Mouse (Mus musculus) ovary, postnatal 14 days (tissue): ENCODE results near the gene Abcb9.
"Not testable (repeated sequence)": the region's sequence is repeated elsewhere in the genome, so short reads cannot be mapped to it uniquely, and the experiment has no call there.

ENCODE experiments used
- DNase-seq: peaks from one replicate; pipeline ENCODE4 v3.0.0; 2022; ENCODE audit warnings: low spot score

The Abcb9 gene

DNA sequence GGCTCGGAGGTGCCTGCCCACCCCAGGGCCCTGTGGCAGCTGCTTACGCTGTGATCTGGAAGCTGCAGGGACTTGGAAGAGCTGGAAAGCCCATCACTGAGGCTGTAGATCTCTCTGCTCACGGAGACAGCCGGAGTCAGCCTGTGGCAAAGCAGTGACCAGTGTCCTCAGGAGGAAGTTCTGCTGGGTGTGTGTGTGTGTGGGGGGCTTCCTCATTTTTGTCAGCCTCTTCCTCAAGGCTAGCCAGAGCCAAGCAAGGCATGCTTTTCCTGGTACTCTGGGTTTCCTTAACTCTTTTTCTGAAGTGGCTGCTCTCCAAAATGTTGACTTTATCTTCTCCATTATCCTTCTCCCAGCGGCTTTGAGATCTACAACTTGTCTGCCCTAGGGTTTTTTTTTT lies 35.9 kb downstream of the Abcb9 start:
- DNase-seq = no peak

DNA sequence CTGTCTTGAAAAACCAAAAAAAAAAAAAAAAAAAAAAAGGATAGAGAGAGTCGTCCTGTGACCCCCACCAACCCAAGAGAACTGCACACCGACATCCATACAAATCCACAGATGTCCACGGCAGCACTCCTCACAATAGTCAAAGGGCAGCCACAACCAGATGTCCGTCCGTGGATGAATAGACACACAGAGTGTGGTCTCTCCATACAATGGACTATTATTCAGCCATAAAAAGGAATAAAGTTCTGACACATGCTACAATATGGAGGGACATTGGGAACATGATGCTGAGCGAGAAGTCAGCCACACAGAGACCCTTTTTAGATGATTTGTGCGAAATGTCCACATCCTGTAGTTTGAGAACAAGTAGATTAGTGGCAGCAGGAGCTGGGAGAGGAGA lies 36.8 kb downstream of the Abcb9 start:
- no peak for DNase-seq

DNA sequence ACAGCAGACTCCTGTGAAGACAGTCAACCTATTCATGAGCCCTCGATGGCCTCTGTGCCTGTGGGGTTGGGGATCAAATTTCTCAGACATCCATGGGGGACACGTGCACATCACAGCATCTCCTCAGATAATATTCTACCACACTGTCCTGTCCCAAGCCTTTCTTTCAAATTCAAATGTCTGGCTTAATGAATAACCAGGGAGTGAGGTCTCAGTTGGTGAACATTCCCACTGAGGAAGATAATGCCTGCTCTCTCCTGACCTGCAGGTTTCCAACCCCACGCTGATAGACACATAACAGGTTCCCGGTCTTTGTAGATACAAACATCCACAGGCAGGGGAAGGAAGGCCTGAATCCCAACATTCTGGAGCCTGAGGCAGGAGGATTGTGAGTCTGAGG lies 38.6 kb downstream of the Abcb9 start:
- DNase-seq = no peak

GRCm38 (mm10) chr5:124056219-124056618 lies 39.4 kb downstream of the Abcb9 start:
- no peak for DNase-seq

GRCm38 (mm10) chr5:124052641-124053040 lies 43.0 kb downstream of the Abcb9 start:
- DNase-seq = not testable (repeated sequence)

- no peak for DNase-seq
Observed at GRCm38 (mm10) chr5:124051899-124052491, 43.6 kb downstream of the Abcb9 start.

DNA sequence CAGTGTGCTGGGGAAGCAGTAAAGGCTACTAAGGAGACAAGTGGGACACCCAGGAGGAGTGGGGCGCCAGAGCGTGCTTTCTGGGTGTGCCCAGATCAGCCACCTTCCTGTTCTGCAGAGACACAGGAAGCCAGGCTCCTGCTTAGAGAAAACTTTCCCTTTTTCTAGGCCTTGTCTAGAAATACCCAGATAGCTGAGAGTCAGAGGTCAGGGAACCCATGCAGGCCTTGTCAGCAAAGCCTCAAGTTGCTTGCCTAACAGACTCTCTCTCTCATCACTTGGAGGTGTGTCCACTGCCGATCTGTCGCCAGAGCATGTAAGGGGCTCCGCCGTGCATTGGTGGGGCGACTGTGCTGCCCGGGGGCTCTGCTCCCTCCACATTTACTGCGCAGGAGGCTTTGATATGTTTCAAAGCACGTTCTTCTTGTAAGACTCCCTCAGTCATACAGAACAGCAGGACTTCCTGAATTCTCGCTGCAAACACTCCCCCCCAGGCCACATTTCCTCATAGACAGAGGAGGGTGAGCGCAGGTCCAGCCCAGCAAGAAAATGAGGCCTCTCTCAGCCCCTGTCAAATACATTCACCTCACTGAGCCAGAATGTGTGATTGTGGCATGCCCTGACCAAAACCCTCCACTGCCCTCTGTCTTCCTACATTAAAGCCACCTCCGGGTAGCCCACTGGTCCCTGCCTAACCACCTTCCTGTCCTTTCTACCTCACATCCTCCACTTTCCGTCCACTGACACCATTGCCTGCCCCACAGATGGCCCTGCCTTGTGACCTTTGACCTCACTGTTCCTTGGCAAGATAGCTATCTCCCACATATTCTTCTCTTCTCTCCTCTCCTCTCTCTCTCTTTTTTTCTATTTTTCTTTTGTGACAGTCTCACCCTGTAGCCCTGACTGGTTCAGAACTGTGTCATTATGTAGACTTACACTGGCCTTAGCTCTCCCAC lies 45.2 kb downstream of the Abcb9 start:
- no peak for DNase-seq

GRCm38 (mm10) chr5:124049249-124050045 lies 46.2 kb downstream of the Abcb9 start:
- no peak for DNase-seq

DNA sequence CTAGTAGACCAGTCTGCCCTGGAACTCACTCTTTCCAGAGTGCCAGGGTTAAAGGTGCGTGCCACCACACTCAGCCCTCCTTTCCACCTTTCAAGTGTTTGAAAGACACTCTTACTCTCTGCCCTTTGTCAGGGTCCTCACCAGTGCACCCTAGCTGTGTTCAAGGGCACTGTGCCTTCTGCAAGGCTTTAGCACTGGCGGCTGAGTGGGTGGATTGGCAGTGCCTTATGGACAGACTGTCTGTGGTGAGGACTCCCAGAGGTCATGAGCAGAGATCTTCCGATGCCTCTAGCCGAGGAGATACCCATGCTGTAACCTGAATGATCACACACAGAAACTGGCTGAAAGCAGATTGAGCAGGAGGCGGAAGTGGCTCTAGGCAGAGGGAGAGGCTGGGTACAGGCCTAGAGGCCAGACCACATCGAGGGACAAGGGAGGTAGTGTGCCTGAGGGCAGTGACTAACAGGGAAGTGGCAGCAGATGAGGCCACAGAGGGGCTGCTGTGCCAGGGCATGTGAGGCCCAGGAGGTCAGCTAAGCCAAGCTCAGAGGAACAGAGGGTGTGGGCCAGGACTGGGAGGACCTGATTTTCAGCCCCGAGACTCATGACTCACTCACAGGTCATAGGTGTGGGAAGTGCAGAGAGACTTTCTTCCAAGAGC lies 48.7 kb downstream of the Abcb9 start:
- no peak for DNase-seq

DNA sequence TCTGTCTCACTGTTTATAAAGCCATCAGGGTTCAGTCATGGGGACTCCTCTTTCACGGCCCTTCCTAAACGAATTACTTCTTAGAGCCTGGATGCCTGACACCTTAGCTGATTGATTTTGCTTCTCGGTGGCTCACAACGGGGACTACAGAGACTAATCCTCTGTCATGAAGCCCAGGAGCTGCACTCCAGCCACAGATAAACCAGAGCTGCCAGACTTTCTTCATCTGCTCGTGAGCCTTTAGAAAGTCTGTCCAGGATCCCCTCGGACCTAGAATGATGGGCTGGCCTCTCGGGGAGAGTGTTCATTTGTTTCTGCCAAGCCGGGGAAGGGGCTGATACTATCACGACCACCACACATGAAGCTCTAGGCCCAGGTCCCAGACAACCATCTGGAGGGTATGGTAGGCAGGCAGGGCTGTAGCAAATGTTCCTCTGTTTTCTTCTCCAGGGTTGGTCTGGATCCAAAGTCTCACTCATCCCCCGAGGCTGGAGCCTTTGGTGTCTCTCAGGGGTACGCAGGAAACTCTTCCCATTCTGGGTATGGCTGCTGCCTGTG lies 50.1 kb downstream of the Abcb9 start:
- DNase-seq = no peak

DNA sequence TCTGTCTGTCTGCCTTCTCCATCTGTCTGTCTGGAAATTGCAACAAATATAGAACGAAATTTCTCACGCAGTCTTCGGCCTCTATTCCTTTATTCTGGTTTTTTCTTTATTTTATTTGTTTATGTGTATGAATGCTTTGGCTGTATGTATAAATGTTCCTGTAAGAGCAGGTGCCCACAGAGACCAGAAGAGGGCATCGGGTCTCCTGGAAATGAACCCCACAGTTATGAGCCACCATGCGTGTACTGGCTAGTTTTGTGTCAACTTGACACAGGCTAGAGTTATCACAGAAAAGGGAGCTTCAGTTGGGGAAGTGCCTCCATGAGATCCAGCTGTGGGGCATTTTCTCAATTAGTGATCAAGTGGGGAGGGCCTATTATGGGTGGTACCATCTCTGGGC lies 51.6 kb downstream of the Abcb9 start:
- no peak for DNase-seq

- DNase-seq = no peak
Observed at GRCm38 (mm10) chr5:124043212-124043978, 52.2 kb downstream of the Abcb9 start.

GRCm38 (mm10) chr5:124041097-124041496 lies 54.5 kb downstream of the Abcb9 start:
- no peak for DNase-seq

GRCm38 (mm10) chr5:124039602-124040001 lies 56.0 kb downstream of the Abcb9 start:
- no peak for DNase-seq

GRCm38 (mm10) chr5:124036836-124037235 lies 58.8 kb downstream of the Abcb9 start:
- DNase-seq = no peak

DNA sequence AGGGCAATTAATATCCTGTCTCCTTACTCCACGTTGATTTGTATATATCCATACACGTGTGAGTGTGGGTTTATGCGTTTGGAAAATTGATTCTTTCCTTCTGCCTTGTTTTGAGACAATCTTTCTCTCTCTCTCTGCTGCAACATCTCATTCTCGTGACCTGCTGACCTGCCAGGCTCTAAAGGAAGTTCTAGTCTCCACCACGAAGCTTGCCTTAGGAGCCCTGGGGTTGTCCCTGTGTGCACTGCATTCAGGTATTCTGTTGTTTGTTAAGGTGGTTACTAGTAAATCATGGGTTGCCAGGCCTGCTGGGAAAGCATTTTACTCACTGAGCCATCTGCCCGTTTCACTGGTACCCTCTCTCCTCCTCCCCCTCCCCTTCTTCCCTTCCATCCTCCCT lies 59.3 kb downstream of the Abcb9 start:
- no peak for DNase-seq

DNA sequence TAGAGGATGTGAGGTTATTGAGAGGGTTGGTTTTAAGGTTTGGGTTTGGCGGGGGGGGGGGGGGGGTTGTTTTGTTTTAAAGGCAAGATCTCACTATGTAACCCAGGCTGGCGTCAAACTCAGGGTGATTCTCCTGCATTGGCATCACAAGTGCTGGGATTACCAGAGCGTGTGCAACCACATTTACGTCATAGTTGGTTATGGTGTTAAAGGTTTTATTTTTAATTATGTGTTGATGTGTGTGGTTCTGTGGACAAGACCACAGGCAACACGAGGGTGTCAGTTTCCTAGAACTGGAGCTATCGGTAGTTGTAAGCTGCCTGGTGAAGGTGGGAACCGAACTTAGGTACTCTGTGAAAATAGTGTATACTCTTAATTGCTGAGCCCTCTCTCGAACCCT lies 59.8 kb downstream of the Abcb9 start:
- no peak for DNase-seq

GRCm38 (mm10) chr5:124035406-124035805 lies 60.2 kb downstream of the Abcb9 start:
- DNase-seq = no peak

DNA sequence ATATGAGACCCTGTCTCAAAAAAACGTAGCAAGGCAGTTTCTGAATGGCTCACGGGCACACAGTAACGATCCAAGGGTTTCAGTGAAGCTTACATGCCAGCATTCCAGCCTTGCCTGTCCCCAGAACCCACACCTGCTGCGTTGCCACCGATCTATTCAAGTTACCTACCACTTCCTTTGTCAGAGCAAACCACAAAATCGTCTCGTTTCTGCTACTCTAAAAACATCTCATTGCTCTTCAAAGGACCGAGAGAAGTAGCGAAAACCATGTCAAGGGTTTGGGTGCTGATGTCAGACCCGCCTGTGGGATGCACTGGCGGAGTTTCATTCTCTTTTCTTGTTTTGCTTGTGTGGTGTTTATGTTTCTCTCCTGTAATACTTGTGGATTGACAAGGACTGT lies 61.1 kb downstream of the Abcb9 start:
- no peak for DNase-seq

GRCm38 (mm10) chr5:124032001-124032508 lies 63.5 kb downstream of the Abcb9 start, which contains the start of gene Vps37b:
TSS of gene Vps37b (minus strand) at chr5:124032270.
- DNase-seq = peak; percentile 87
